ENCODE assay signal across 8 mouse cellular contexts in the genomic region with DNA sequence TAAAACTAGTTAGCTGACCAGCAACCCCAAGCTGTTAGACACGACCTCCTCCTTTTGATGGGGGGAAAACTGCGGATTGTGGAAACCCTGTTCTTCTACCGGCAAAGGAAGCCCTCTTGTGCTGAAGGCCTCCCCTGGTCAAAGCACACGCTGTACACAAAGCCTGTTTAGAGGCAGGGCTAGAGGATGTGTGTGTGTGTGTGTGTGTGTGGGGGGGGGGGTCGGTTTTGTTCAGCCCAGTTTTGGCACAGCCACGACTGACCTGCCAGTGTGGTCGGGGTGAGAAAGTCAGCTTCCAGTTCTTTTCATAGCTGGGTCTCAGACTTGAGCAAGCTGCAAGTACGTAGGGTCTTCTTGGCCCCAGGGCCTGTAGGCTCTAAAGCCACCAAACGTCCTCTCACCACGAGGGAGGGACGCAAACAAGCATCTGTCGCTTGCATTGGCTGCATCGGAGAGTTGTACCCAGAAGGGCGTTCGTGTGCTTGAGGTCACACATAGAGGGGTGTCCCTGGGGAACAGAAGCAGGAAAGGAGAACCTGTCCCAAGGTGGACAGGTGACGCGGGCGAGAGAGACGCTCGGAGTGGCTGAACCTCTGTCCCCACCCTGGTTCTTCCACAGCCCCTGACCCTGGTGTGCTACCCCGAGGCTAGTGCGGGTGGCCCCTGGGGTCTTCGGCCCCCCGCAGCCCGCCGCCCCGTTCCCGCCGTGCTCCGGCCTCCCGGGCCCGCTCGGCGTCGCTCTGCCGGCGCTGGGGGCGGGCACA. TPM values are rescaled to one million over a fixed set of nuclear protein-coding genes. Genes with fewer than 3 reads are reported as not detected.
DNase-seq lines count a peak whose midpoint lies in the region; ATAC-seq lines count a peak whose summit lies in the region.

No protein-coding gene starts in this region.

- peak overlapping the region; percentile 100 for H3K9ac ChIP-seq in liver, embryonic 11.5 days (ENCODE audit: low read depth, low read length)

- no peaks in the 10 kb centered on the region; the same call in 1 of the 2 replicates for H3K36me3 ChIP-seq in liver, embryonic 11.5 days (ENCODE audit: control insufficient read depth, insufficient read depth, low read length)

- peak overlapping the region; percentile 92 for H3K4me3 ChIP-seq in liver, embryonic 11.5 days (ENCODE audit: low read depth, low read length)

- H3K4me2 ChIP-seq in liver, embryonic 11.5 days = peak overlapping the region; percentile 96

- peak; percentile 68 for DNase-seq in CD4-positive, CD25-positive, alpha-beta regulatory T cell, adult 2 months (ENCODE audit: low read depth, low spot score)
- peak; percentile 45 for DNase-seq in ZHBTc4 (ENCODE audit: low read depth, low spot score)
- DNase-seq in cerebellum, postnatal 36 days = peak; percentile 44 to 58
- peak; percentile 97 for DNase-seq in heart, adult 11 months
- peak; percentile 40 for DNase-seq in kidney, adult 11 months
- peak; percentile 75 for DNase-seq in liver, embryonic 11.5 days (ENCODE audit: low spot score)
- DNase-seq in thymus, postnatal 0 days (ENCODE audit: low spot score) = peak; percentile 62

- H3K27me3 ChIP-seq in liver, embryonic 11.5 days (replicated peaks; ENCODE audit: control insufficient read depth, insufficient read depth, low read length) = no peaks in the 10 kb centered on the region

- WGBS in liver, embryonic 11.5 days = 3% methylated on average over 37 of the region's 38 CpGs

- H3K4me1 ChIP-seq in liver, embryonic 11.5 days (replicated peaks; ENCODE audit: control insufficient read depth, insufficient read depth, low read length) = peaks cover 33% of the 10 kb centered on the region

- peak; percentile 77 for ATAC-seq in liver, embryonic 11.5 days (replicated peaks; ENCODE audit: low FRiP score)
- ATAC-seq in monocyte, adult 5-6 weeks (replicated peaks; ENCODE audit: insufficient number of reproducible peaks, low FRiP score, low TSS enrichment, poor library complexity, severe bottlenecking) = peak; percentile 62

- no peaks in the 10 kb centered on the region for H3K9me3 ChIP-seq in liver, embryonic 11.5 days (ENCODE audit: control insufficient read depth, low read length)

- peak overlapping the region; percentile 99 for H3K27ac ChIP-seq in liver, embryonic 11.5 days (ENCODE audit: low read depth, low read length)

RNA-seq across cellular contexts. Expression of gene Mta3, which starts 0.4 kb away (rescaled TPM):
- 63.0 and 67.2 TPM in 2 replicates for polyA plus RNA-seq in liver, embryonic 11.5 days (2014; fragmentation: Nextera tagmentation; extraction: Ambion mirVana)
- 75.1 to 131 TPM (median 76.5 TPM) in 3 replicates for total RNA-seq in monocyte, adult 5-6 weeks (2017)
- polyA plus RNA-seq in thymus, postnatal 0 days (2015; fragmentation: Nextera tagmentation; extraction: Ambion mirVana) = 65.1 and 67.0 TPM in 2 replicates

Comparison
In these comparisons a context has a peak if more than half of its experiments do, and no peak if none do; other contexts are left out.
1. Peak in every context shown above with its lines: DNase-seq, ATAC-seq, H3K4me3 ChIP-seq and H3K27ac ChIP-seq.
2. DNase-seq: peak in every context shown above with its lines; median percentile 97 in heart, adult 11 months; 75 in liver, embryonic 11.5 days; 68 in CD4-positive, CD25-positive, alpha-beta regulatory T cell, adult 2 months; 62 in thymus, postnatal 0 days; 51 in cerebellum, postnatal 36 days; 45 in ZHBTc4; 40 in kidney, adult 11 months.